ENCODE assay signal across 8 mouse cellular contexts in the genomic region with DNA sequence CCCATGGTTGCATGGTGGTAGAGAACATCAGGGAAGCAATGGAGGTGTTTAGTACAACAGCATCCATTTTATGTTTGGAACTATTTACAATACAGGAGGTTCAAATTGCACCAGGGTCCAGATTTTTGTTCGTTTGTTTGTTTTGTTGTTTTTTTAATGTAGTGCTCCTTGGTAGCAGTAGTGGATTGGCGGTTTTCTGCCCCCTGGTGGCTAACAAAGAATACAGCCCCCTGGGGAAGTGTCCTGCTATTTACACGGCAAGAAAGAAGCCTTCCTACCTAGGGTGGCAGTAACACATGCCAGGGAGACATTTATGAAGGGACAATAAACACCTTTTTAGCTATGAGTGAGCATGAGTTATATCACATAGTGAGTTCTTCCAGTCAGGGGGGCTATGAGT. TPM values are rescaled to one million over a fixed set of nuclear protein-coding genes. Genes with fewer than 3 reads are reported as not detected.
DNase-seq lines count a peak whose midpoint lies in the region; ATAC-seq and TF ChIP-seq lines count a peak whose summit lies in the region.

No protein-coding gene starts in this region.

- no peaks in the 10 kb centered on the region for H3K4me1 ChIP-seq in midbrain, embryonic 14.5 days (ENCODE audit: control insufficient read depth, insufficient read depth, low read length)
- peaks cover 30% of the 10 kb centered on the region for H3K4me1 ChIP-seq in midbrain, embryonic 10.5 days
- peaks cover 4% of the 10 kb centered on the region for H3K4me1 ChIP-seq in cortical plate, adult 2 months (ENCODE audit: control insufficient read depth, insufficient read depth, low read length)

- DNase-seq in embryo, embryonic 10.5 days (ENCODE audit: low spot score): peak; percentile 53
- DNase-seq in embryo, embryonic 11 days: no peak
- DNase-seq in midbrain, embryonic 14.5 days: peak; percentile 36
- DNase-seq in midbrain, embryonic 10.5 days (ENCODE audit: low spot score): no peak
- peak; percentile 32 for DNase-seq in thymus, postnatal 25 days
- no peak for DNase-seq in adipocyte (ENCODE audit: low spot score)
- no peak for DNase-seq in left cerebral cortex, postnatal 14 days (ENCODE audit: low spot score in 2 of 2)

- TF ChIP-seq POLR2A in cortical plate, adult 2 months (IDR thresholded peaks at IDR 0.05; ENCODE audit: extremely low read depth, insufficient read depth, low read length): no peak

- peak; percentile 39; the same call in 1 of the 2 replicates for TF ChIP-seq CTCF in cortical plate, adult 2 months (IDR thresholded peaks at IDR 0.05; ENCODE audit: extremely low read depth, insufficient read depth, low read length)

- no peak overlapping the region for H3K4me3 ChIP-seq in midbrain, embryonic 14.5 days (replicated peaks; ENCODE audit: low read depth, low read length)
- H3K4me3 ChIP-seq in midbrain, embryonic 10.5 days: no peak overlapping the region
- no peak overlapping the region for H3K4me3 ChIP-seq in cortical plate, adult 2 months (ENCODE audit: insufficient read depth, low read length)

- H3K9me3 ChIP-seq in midbrain, embryonic 14.5 days (ENCODE audit: control insufficient read depth, low read length): no peaks in the 10 kb centered on the region
- no peaks in the 10 kb centered on the region for H3K9me3 ChIP-seq in midbrain, embryonic 10.5 days (replicated peaks)

- H3K9ac ChIP-seq in midbrain, embryonic 14.5 days (replicated peaks; ENCODE audit: low read length): no peak overlapping the region

- 36% methylated on average over 3 of the region's 3 CpGs for WGBS in midbrain, embryonic 14.5 days
- WGBS in midbrain, embryonic 10.5 days: 38% methylated on average over 3 of the region's 3 CpGs

- H3K27me3 ChIP-seq in midbrain, embryonic 14.5 days (ENCODE audit: control insufficient read depth, insufficient read depth, low read length): peaks cover 27% of the 10 kb centered on the region
- peaks cover 82% of the 10 kb centered on the region for H3K27me3 ChIP-seq in midbrain, embryonic 10.5 days (ENCODE audit: low read depth, poor library complexity, severe bottlenecking)

- intact Hi-C loops in left cerebral cortex, postnatal 14 days (cut with DNase I): no loop called here

- no peak overlapping the region for H3K27ac ChIP-seq in midbrain, embryonic 14.5 days (replicated peaks; ENCODE audit: low read depth, low read length)
- H3K27ac ChIP-seq in midbrain, embryonic 10.5 days (replicated peaks): no peak overlapping the region
- H3K27ac ChIP-seq in cortical plate, adult 2 months (ENCODE audit: insufficient read depth, low read length): no peak overlapping the region

- H3K4me2 ChIP-seq in midbrain, embryonic 14.5 days (ENCODE audit: low read length): no peak overlapping the region

- no peak for ATAC-seq in midbrain, embryonic 14.5 days (ENCODE audit: low FRiP score, low TSS enrichment)

- no peaks in the 10 kb centered on the region for H3K36me3 ChIP-seq in midbrain, embryonic 14.5 days (ENCODE audit: control insufficient read depth, insufficient read depth, low read length)
- H3K36me3 ChIP-seq in midbrain, embryonic 10.5 days: no peaks in the 10 kb centered on the region

RNA-seq across cellular contexts. Expression of a gene that starts 3.3 kb away (rescaled TPM):
- 0.08 TPM in 2 replicates for polyA plus RNA-seq in midbrain, embryonic 14.5 days (2014; fragmentation: Nextera tagmentation; extraction: Ambion mirVana)
- polyA plus RNA-seq in midbrain, embryonic 10.5 days (2016; fragmentation: Nextera tagmentation; extraction: Ambion mirVana): 0.14 and 0.34 TPM in 2 replicates
- 498 and 520 TPM in 2 replicates for polyA plus RNA-seq in cortical plate, adult 2 months (2012; rRNA removed)
- total RNA-seq in left cerebral cortex, postnatal 14 days (2021): 100 to 1,000 TPM; 139 to 201 TPM

RNA-seq across cellular contexts. Expression of a gene that starts 55.4 kb away (rescaled TPM):
- not detected in 2 replicates for polyA plus RNA-seq in midbrain, embryonic 14.5 days (2014; fragmentation: Nextera tagmentation; extraction: Ambion mirVana)
- polyA plus RNA-seq in midbrain, embryonic 10.5 days (2016; fragmentation: Nextera tagmentation; extraction: Ambion mirVana): 0.05 TPM in 1 of 2 replicates, not detected in the other
- 0.06 TPM in 2 replicates for polyA plus RNA-seq in cortical plate, adult 2 months (2012; rRNA removed)
- not detected for total RNA-seq in left cerebral cortex, postnatal 14 days (2021)

Comparison
In these comparisons a context has a peak if more than half of its experiments do, and no peak if none do; other contexts are left out.
1. DNase-seq: peak in embryo, embryonic 10.5 days (single experiment), midbrain, embryonic 14.5 days (single experiment) and thymus, postnatal 25 days (single experiment); none in embryo, embryonic 11 days (single experiment), midbrain, embryonic 10.5 days (single experiment), adipocyte (single experiment) and left cerebral cortex, postnatal 14 days (0 of 2).
2. RNA of a gene that starts 3.3 kb away (polyA plus RNA-seq): 498 to 520 TPM in cortical plate, adult 2 months; 0.14 to 0.34 TPM in midbrain, embryonic 10.5 days and 0.08 TPM in midbrain, embryonic 14.5 days; every median in the first group is over 100 times any median in the second.